Mouse (Mus musculus) midbrain, embryonic 14.5 days (tissue): ENCODE results near the gene Pkd1l3. TPM values are rescaled to one million over a fixed set of nuclear protein-coding genes. Genes with fewer than 3 reads are reported as not detected.
A peak's percentile ranks its signal among the peaks of the same experiment; 100 is the strongest.

ENCODE experiments used
- ATAC-seq: fragments of 200-750 bp; cut with Nextera tagmentation; 2 replicates; pipeline ENCODE4 v1.8.0; 2017; ENCODE audit warnings: moderate number of reproducible peaks, moderate library complexity; ENCODE audit not compliant: low FRiP score, low TSS enrichment
- DNase-seq: peaks from one replicate; pipeline ENCODE4 v3.0.0-alpha.2; 2015
- H3K27ac ChIP-seq: fragments of 300-500 bp; sonication (generic); replicated peaks from 2 replicates; pipeline ENCODE4 v1.5.1; 2014; ENCODE audit warnings: mild to moderate bottlenecking, low read depth, low read length, moderate library complexity
- H3K27me3 ChIP-seq: fragments of 300-500 bp; sonication (generic); 2 replicates; pipeline ENCODE4 v1.6.1; 2014; ENCODE audit warnings: low read length, control low read depth, mixed read lengths; ENCODE audit not compliant: control insufficient read depth, insufficient read depth
- H3K36me3 ChIP-seq: fragments of 300-500 bp; sonication (generic); 2 replicates; pipeline ENCODE4 v1.6.1; 2014; ENCODE audit warnings: low read length, control low read depth; ENCODE audit not compliant: control insufficient read depth, insufficient read depth
- H3K4me1 ChIP-seq: fragments of 300-500 bp; sonication (generic); 2 replicates; pipeline ENCODE4 v1.6.1; 2014; ENCODE audit warnings: mild to moderate bottlenecking, antibody characterized with exemption, low read length, control low read depth; ENCODE audit not compliant: control insufficient read depth, insufficient read depth
- H3K4me2 ChIP-seq: fragments of 300-500 bp; sonication (generic); 2 replicates; pipeline ENCODE4 v1.6.1; 2014; ENCODE audit warnings: mild to moderate bottlenecking, low read length, moderate library complexity
- H3K4me3 ChIP-seq: fragments of 300-500 bp; sonication (generic); replicated peaks from 2 replicates; pipeline ENCODE4 v1.5.1; 2014; ENCODE audit warnings: low read depth, low read length
- H3K9ac ChIP-seq: fragments of 300-500 bp; sonication (generic); replicated peaks from 2 replicates; pipeline ENCODE4 v1.6.1; 2014; ENCODE audit warnings: mild to moderate bottlenecking, low read length, moderate library complexity
- H3K9me3 ChIP-seq: fragments of 300-500 bp; sonication (generic); 2 replicates; pipeline ENCODE4 v1.6.1; 2016; ENCODE audit warnings: low read length, control low read depth, mixed read lengths; ENCODE audit not compliant: control insufficient read depth
- WGBS: fragments of 180-500 bp; shearing (Covaris S2); extraction: QIAGEN DNeasy Blood & Tissue Kit; methylation state at CpG from one replicate; pipeline ENCODE4 v1.1.7; 2014; 5-methylcytosine and 5-hydroxymethylcytosine counted together
- polyA plus RNA-seq: library from polyadenylated mRNA; unstranded; fragments of >200 nt; fragmentation: Nextera tagmentation; extraction: Ambion mirVana; gene quantifications from 2 replicates; pipeline ENCODE4 v1.2.1, GENCODE M21; 2014

Pkd1l3 gene
- polyA plus RNA-seq, 1 experiment from 2014 or later = 0.12 TPM

DNA sequence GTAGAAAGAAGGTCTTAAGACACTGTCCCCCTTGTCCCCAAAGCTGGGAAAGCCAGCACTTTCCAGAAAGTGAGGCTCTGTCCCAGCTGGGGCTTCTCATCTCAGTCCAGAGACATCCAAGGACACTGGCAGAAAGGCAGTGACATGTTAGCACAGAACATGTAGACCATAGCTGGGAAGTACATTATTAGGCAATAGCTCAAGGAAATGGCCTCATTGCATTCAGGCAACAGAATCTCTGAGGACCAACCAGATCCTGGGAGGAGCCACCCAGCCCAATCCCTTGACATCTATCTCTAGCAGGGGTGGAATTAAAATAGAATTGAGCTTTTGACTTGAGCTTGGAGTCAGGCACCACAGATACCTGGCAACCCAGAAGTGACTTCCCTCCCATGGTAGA is 28.7 kb upstream of the Pkd1l3 start:
- DNase-seq (no peak), ATAC-seq (no peak)
- Histone ChIP-seq H3K36me3 (no peaks in the 10 kb centered on the region), H3K4me3 (no peak overlapping the region), H3K27ac (no peak overlapping the region), H3K27me3 (no peaks in the 10 kb centered on the region), H3K4me2 (no peak overlapping the region), H3K9me3 (no peaks in the 10 kb centered on the region), H3K9ac (no peak overlapping the region), H3K4me1 (no peaks in the 10 kb centered on the region)

DNA sequence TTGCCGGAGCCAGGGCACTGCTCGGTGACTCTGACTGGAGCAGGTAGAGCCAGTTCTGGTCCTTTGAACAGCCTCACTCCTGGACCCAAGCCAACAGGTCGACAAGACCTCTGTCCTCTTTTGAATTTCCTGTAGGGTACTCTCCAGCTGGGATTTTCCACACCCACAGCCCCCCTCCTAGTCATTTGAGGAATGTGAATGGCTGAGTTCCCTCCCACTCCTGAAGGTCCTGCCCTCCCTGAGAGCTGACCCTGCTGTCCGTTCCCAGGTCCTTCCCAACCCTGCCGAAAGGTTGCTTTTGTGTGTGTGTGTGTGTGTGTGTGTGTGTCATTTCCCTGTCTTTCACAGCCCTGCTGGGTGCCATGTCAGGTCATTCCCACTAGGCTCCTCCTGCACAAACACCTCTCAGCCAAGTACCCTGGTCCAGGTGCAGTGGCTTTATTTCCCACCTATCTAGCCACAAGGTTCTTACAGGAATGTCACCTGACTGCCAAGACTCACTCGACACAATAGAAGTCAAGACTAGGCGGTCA is 27.3 kb upstream of the Pkd1l3 start:
- 76% methylated on average over 7 of the region's 7 CpGs for WGBS
- Histone ChIP-seq H3K4me2 (no peak overlapping the region), H3K4me3 (no peak overlapping the region), H3K9me3 (no peaks in the 10 kb centered on the region), H3K36me3 (peaks cover 4% of the 10 kb centered on the region; the same call in 1 of the 2 replicates), H3K27ac (no peak overlapping the region), H3K4me1 (no peaks in the 10 kb centered on the region), H3K9ac (no peak overlapping the region), H3K27me3 (no peaks in the 10 kb centered on the region)
- DNase-seq = no peak
- ATAC-seq = no peak

DNA sequence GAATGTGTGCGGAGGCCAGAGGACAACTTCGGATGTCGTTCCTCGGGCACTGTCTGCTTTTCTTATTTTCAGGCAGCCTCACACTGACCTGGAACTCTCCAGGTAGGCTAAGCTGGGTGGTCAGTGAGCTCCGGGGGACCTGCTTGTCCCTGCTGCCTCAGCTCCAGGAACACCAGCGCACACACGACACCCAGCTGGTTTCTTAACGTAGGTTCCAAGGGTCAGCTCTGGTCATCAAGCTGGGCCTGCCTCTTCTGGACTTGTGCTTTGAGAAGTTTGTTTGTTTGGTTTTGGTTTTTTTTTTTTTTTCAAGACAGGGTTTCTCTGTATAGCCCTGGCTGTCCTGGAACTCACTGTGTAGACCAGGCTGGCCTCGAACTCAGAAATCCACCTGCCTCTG is 23.4 kb upstream of the Pkd1l3 start:
- no peak for ATAC-seq
- H3K4me1 ChIP-seq = no peaks in the 10 kb centered on the region
- H3K4me3 ChIP-seq = no peak overlapping the region
- H3K4me2 ChIP-seq = no peak overlapping the region
- H3K9ac ChIP-seq = no peak overlapping the region
- H3K9me3 ChIP-seq = no peaks in the 10 kb centered on the region
- no peak for DNase-seq
- 91% methylated on average over 9 of the region's 9 CpGs for WGBS
- no peak overlapping the region for H3K27ac ChIP-seq
- no peaks in the 10 kb centered on the region for H3K27me3 ChIP-seq
- H3K36me3 ChIP-seq = peaks cover 26% of the 10 kb centered on the region; the same call in 1 of the 2 replicates

DNA sequence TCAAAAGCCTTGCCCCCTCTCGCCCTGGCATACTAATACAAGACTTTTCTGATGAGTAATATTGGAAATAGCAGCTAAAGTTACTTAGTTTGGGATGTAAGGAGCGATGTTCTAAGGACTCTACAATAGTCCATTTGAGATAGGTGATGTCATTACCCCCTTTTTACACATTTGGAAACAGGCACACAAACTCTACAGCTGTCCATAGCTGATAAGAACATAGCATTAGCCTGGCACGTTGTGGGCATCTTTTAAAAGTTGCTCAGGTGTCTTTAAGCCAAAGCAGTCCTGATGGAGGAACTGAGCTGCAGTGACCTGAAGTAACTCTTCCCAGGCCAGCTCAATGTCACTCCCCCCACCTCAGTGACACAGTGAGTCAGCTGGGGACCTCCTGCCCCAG is 22.9 kb upstream of the Pkd1l3 start:
- WGBS = 82% methylated on average over 3 of the region's 3 CpGs
- H3K36me3 ChIP-seq = peaks cover 26% of the 10 kb centered on the region; the same call in 1 of the 2 replicates
- no peak for ATAC-seq

DNA sequence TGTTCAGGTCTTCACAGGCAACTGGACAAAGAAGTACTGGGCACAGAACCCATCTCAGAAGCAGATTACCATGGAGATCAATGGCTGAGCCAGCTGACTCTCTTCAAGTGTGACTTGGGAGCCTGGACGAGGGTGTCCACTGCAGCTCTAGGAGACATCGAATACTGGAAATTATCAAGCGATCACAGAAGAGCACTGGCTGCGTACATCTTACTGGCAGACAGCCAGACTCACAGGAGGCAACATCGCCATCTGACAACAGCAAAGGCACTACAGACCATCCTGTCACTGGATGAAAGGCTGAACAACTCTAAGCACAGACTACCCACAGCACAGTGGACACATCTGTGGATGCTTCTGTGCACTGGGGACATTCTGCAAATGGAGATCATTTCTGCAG is 22.2 kb upstream of the Pkd1l3 start:
- 91% methylated on average over 5 of the region's 5 CpGs for WGBS
- Histone ChIP-seq H3K4me3 (no peak overlapping the region), H3K27me3 (no peaks in the 10 kb centered on the region), H3K4me2 (no peak overlapping the region), H3K9me3 (no peaks in the 10 kb centered on the region), H3K27ac (no peak overlapping the region), H3K9ac (no peak overlapping the region), H3K36me3 (peaks cover 32% of the 10 kb centered on the region), H3K4me1 (no peaks in the 10 kb centered on the region)
- ATAC-seq (no peak), DNase-seq (no peak)

More for the DNA sequence above, 22.9 kb upstream of the Pkd1l3 start:
- Histone ChIP-seq H3K9me3 (no peaks in the 10 kb centered on the region), H3K4me2 (no peak overlapping the region), H3K4me3 (no peak overlapping the region), H3K4me1 (no peaks in the 10 kb centered on the region), H3K27me3 (no peaks in the 10 kb centered on the region), H3K27ac (no peak overlapping the region), H3K9ac (no peak overlapping the region)
- no peak for DNase-seq

DNA sequence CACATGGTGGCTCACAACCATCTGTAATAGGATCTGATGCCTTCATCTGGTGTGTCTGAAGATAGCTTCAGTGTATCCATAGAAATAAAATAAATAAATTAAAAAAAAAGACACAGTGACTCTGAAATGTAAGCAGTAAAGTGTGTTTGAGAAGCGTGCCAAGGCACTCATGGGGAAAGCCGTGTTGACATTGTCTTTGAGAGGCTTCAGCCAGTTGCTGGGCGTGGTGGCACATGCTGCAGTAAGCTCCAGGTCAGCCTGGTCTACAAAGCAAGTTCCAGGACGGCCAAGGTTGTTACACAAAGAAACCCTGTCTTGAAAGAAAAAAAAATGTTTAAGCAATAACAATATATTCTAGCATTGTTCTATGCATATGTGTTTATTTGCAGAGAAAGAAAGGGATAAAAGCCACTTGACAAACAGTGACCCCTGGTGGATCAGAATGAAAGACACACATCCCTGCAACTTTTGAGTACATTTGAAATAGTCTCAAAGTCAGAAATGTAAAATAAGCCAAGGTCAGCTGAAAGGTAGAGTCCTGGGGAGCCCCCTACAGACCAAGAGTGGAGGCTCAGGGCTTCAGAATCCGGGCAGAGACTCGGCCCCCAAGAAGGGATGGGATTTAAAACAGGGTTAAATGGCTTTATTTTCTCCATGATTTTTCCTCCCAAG is 21.1 kb upstream of the Pkd1l3 start:
- H3K27ac ChIP-seq = no peak overlapping the region
- peaks cover 32% of the 10 kb centered on the region for H3K36me3 ChIP-seq
- no peaks in the 10 kb centered on the region for H3K9me3 ChIP-seq
- DNase-seq (peak; percentile 71), ATAC-seq (no peak)
- H3K4me3 ChIP-seq = no peak overlapping the region
- no peak overlapping the region for H3K4me2 ChIP-seq
- no peak overlapping the region for H3K9ac ChIP-seq
- WGBS = 80% methylated on average over 6 of the region's 6 CpGs
- H3K4me1 ChIP-seq = no peaks in the 10 kb centered on the region
- H3K27me3 ChIP-seq = no peaks in the 10 kb centered on the region

DNA sequence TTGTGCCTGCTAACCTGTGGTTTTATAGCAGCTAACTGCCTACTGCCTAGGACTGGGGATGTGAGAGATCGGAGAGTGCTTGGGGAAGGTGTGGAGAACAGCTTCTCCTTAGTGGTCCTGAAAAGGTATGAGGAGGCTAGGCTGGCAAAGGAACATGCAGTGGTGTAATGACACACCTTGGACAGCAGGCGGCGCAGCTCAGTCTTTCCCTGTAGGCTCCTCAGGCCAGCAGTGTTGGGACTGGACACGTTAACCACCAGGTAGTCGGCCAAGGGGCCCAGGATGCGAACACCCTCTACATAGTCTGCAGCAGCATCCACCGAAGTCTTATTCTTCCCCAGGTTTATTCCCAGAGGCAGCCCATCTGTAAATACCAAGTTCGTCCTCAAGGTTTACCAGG is 18.5 kb upstream of the Pkd1l3 start:
- Histone ChIP-seq H3K9ac (no peak overlapping the region), H3K27me3 (no peaks in the 10 kb centered on the region), H3K9me3 (no peaks in the 10 kb centered on the region), H3K36me3 (peaks cover 39% of the 10 kb centered on the region), H3K4me3 (no peak overlapping the region), H3K27ac (no peak overlapping the region), H3K4me2 (no peak overlapping the region), H3K4me1 (no peaks in the 10 kb centered on the region)
- ATAC-seq (no peak), DNase-seq (peak; percentile 60)
- WGBS = 51% methylated on average over 8 of the region's 8 CpGs

DNA sequence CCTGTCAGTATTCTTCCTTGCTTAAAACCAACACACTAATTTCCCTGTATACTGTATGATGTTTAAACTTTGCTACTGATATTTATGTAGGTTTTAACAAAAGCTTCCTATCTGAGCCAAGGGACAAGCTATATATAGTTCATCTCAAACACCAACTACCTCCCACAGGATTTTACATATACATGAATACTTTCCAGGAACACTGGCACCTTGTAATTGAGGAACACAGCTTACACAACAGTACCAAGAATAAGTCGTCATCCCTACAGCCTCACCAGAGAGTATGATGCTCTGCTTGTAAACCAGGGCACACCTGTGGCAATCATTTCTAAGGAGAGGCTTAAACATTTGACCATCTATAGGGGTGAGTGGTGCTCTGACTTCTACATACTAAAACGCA is 7.6 kb upstream of the Pkd1l3 start:
- Histone ChIP-seq H3K9ac (no peak overlapping the region), H3K4me1 (peaks cover 9% of the 10 kb centered on the region), H3K27me3 (no peaks in the 10 kb centered on the region), H3K27ac (no peak overlapping the region), H3K4me3 (no peak overlapping the region), H3K4me2 (no peak overlapping the region), H3K9me3 (no peaks in the 10 kb centered on the region), H3K36me3 (peaks cover 24% of the 10 kb centered on the region)
- ATAC-seq (no peak), DNase-seq (no peak)
- 91% methylated on average over 2 of the region's 2 CpGs for WGBS

DNA sequence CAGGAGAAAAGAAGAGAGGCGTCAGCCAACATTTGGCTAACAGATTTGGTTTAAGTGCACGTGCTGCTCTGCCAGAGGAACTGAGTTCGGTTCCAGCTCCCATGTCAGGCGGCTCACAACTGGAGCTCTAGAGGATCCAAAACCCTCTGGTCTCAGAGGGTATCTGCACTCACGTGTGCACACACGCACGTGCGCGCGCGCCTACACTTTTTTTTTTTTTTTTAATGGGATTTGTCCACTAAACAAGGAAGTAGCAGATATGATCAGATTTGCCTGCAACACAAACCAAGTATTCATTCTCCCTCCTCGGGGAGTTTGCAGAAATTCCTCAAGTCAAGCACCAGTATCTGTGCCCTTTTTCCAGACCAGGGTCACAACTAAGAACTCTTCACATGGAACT is 6.7 kb upstream of the Pkd1l3 start:
- H3K4me2 ChIP-seq = peak overlapping the region; percentile 81
- H3K36me3 ChIP-seq = peaks cover 20% of the 10 kb centered on the region
- no peaks in the 10 kb centered on the region for H3K27me3 ChIP-seq
- H3K9me3 ChIP-seq = no peaks in the 10 kb centered on the region
- peaks cover 9% of the 10 kb centered on the region for H3K4me1 ChIP-seq
- 9% methylated on average over 12 of the region's 12 CpGs for WGBS
- ATAC-seq (no peak), DNase-seq (no peak)
- peak overlapping the region; percentile 67 for H3K9ac ChIP-seq
- peak overlapping the region; percentile 48 for H3K4me3 ChIP-seq
- no peak overlapping the region for H3K27ac ChIP-seq
